Mouse (Mus musculus) forebrain, embryonic 15.5 days (tissue): ENCODE data around the gene Mgll. TPM values are rescaled to one million over a fixed set of nuclear protein-coding genes. Genes with fewer than 3 reads are reported as not detected.
A peak's percentile ranks its signal among the peaks of the same experiment; 100 is the strongest.

Experiments
- ATAC-seq: fragments of 200-750 bp; cut with Nextera tagmentation; replicated peaks from 2 replicates; pipeline ENCODE4 v1.8.0; 2017; ENCODE audit warnings: mild to moderate bottlenecking, moderate TSS enrichment, moderate library complexity
- H3K27ac ChIP-seq: fragments of 300-500 bp; sonication (generic); replicated peaks from 2 replicates; pipeline ENCODE4 v1.5.1; 2015; ENCODE audit warnings: mild to moderate bottlenecking, inconsistent platforms
- H3K27me3 ChIP-seq: fragments of 300-500 bp; sonication (generic); 2 replicates; pipeline ENCODE4 v1.6.1; 2015; ENCODE audit warnings: inconsistent platforms
- H3K36me3 ChIP-seq: fragments of 300-500 bp; sonication (generic); 2 replicates; pipeline ENCODE4 v1.6.1; 2015; ENCODE audit warnings: mild to moderate bottlenecking, inconsistent platforms
- H3K4me1 ChIP-seq: fragments of 300-500 bp; sonication (generic); 2 replicates; pipeline ENCODE4 v1.6.1; 2015; ENCODE audit warnings: inconsistent platforms
- H3K4me2 ChIP-seq: fragments of 300-500 bp; sonication (generic); replicated peaks from 2 replicates; pipeline ENCODE4 v1.6.1; 2015; ENCODE audit warnings: mild to moderate bottlenecking, inconsistent platforms
- H3K4me3 ChIP-seq: fragments of 300-500 bp; sonication (generic); 2 replicates; pipeline ENCODE4 v1.5.1; 2015; ENCODE audit warnings: mild to moderate bottlenecking, inconsistent platforms
- H3K9ac ChIP-seq: fragments of 300-500 bp; sonication (generic); replicated peaks from 2 replicates; pipeline ENCODE4 v1.6.1; 2015; ENCODE audit warnings: mild to moderate bottlenecking, inconsistent platforms
- H3K9me3 ChIP-seq: fragments of 300-500 bp; sonication (generic); 2 replicates; pipeline ENCODE4 v1.6.1; 2016; ENCODE audit warnings: inconsistent platforms
- WGBS: fragments of 180-500 bp; shearing (Covaris S2); methylation state at CpG from one replicate; pipeline ENCODE4 v1.1.7; 2015; ENCODE audit warnings: mixed read lengths; 5-methylcytosine and 5-hydroxymethylcytosine counted together
- polyA plus RNA-seq: library from polyadenylated mRNA; unstranded; fragments of >200 nt; fragmentation: Nextera tagmentation; extraction: Ambion mirVana; gene quantifications from 2 replicates; pipeline ENCODE4 v1.2.1, GENCODE M21; 2015

Gene Mgll
- polyA plus RNA-seq, 1 experiment from 2014 or later: 25.0 TPM

DNA sequence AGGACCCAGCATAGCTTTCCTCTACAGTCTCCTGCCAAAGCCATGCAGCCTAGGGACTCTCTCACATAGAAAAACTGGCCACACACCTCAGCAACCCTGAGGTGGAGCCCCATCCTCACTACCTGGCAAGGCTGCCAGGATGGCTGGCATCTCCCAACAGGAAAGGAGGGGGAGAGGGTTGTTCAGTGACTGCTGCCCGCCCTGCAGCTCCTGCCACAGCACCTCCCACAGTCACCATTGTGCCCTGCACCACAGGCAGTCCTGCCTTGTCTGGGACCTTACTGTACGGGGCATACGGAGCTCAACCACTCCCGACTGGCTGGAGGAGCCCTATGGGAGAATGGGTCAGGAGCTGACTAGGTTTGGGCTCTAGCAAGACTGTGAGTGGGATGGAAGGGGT lies 57.7 kb downstream of the Mgll start:
- Histone ChIP-seq H3K27ac (no peak overlapping the region), H3K4me3 (no peak overlapping the region), H3K27me3 (no peaks in the 10 kb centered on the region), H3K4me2 (no peak overlapping the region), H3K4me1 (peaks cover 19% of the 10 kb centered on the region), H3K9me3 (no peaks in the 10 kb centered on the region), H3K9ac (no peak overlapping the region), H3K36me3 (no peaks in the 10 kb centered on the region)
- no peak for ATAC-seq
- 47% methylated on average over 4 of the region's 4 CpGs for WGBS

DNA sequence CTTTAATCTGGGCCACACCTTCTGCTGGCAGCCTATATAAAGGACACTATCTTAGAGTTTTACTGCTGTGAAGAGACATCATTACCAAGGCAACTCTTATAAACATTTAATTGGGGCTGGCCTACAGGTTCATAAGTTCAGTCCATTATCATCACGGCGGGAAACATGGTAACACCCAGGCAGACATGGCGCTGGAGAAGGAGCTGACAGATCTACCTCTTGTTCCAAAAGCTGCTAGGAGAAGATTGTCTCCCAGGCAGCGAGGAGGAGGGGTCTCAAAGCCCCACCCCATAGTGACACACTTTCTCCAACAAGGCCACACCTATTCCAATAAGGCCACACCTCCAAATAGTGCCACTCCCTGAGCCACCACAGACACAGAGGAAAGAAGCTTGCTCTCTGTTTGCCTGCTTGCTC lies 58.8 kb downstream of the Mgll start:
- Histone ChIP-seq H3K4me3 (no peak overlapping the region), H3K27ac (no peak overlapping the region), H3K4me1 (peaks cover 29% of the 10 kb centered on the region), H3K9me3 (no peaks in the 10 kb centered on the region), H3K36me3 (no peaks in the 10 kb centered on the region), H3K4me2 (no peak overlapping the region), H3K27me3 (no peaks in the 10 kb centered on the region), H3K9ac (no peak overlapping the region)
- 54% methylated on average over 4 of the region's 4 CpGs for WGBS
- ATAC-seq: no peak

DNA sequence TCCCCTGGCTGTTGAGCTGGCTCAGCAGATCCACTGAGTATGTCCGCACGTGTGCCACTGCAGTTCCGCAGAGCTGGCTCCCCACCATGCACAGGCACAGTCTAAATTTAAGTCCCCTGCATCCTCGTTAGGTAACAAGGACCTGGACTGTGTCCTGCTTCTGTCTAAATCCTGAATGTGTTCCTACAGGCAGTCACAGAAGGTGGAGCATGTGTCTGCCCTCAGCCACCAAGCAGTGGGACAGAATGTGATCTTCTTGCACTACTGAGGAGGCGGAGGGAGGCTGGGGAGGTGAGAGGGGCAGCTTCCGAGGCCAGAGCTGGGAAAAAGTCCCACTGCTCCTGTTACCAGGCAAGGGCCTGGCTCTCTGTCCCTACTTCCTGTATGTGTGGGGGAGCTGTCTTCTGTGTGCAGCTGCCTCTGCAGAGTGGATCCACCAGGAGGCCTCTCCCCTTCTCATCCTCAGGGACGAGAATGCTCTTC lies 60.5 kb downstream of the Mgll start:
- no peak for ATAC-seq
- H3K4me2 ChIP-seq: no peak overlapping the region
- no peaks in the 10 kb centered on the region for H3K36me3 ChIP-seq
- no peaks in the 10 kb centered on the region for H3K9me3 ChIP-seq
- no peak overlapping the region for H3K4me3 ChIP-seq
- peaks cover 34% of the 10 kb centered on the region for H3K4me1 ChIP-seq
- no peak overlapping the region for H3K9ac ChIP-seq
- H3K27me3 ChIP-seq: no peaks in the 10 kb centered on the region
- 58% methylated on average over 7 of the region's 7 CpGs for WGBS
- no peak overlapping the region for H3K27ac ChIP-seq

DNA sequence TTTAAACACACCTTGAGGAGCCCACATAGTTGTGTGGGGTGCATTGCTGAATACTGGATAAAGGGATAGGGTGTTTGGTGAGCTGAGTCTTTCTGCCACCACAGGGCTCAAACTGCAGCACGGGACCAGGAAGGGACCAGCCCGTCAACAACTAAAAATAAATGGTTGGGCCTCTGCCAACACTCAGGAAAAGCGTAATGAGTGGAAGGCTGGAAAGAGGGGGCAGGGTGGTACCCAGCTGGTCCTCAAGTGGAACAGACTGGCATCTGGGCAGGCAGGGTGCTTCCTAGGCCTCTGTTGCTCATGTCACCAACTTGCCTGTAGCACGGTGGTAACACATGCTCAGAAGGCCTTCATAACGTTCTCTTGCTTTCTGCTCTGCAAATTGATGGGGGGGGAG lies 61.1 kb downstream of the Mgll start:
- no peak overlapping the region for H3K27ac ChIP-seq

GRCm38 (mm10) chr6:88785781-88786542 lies 61.8 kb downstream of the Mgll start:
- Histone ChIP-seq H3K4me3 (no peak overlapping the region), H3K27ac (no peak overlapping the region), H3K9ac (no peak overlapping the region), H3K4me2 (no peak overlapping the region), H3K27me3 (no peaks in the 10 kb centered on the region), H3K4me1 (peaks cover 37% of the 10 kb centered on the region), H3K36me3 (no peaks in the 10 kb centered on the region), H3K9me3 (no peaks in the 10 kb centered on the region)
- WGBS: 78% methylated on average over 10 of the region's 10 CpGs
- ATAC-seq: no peak

More for the DNA sequence above, 61.1 kb downstream of the Mgll start:
- H3K4me1 ChIP-seq: peaks cover 34% of the 10 kb centered on the region
- H3K36me3 ChIP-seq: no peaks in the 10 kb centered on the region
- no peaks in the 10 kb centered on the region for H3K27me3 ChIP-seq
- H3K9me3 ChIP-seq: no peaks in the 10 kb centered on the region
- 31% methylated on average over 5 of the region's 5 CpGs for WGBS
- H3K9ac ChIP-seq: no peak overlapping the region
- H3K4me3 ChIP-seq: no peak overlapping the region
- peak; percentile 57; the same call in 1 of the 2 replicates for ATAC-seq
- no peak overlapping the region for H3K4me2 ChIP-seq

- H3K4me1 ChIP-seq: peaks cover 45% of the 10 kb centered on the region
- H3K9me3 ChIP-seq: no peaks in the 10 kb centered on the region
- WGBS: 87% methylated on average over 15 of the region's 15 CpGs
- peak overlapping the region; percentile 54; the same call in 1 of the 2 replicates for H3K27ac ChIP-seq
- no peak overlapping the region for H3K4me3 ChIP-seq
- no peak for ATAC-seq
- no peaks in the 10 kb centered on the region for H3K36me3 ChIP-seq
- H3K4me2 ChIP-seq: no peak overlapping the region
- no peaks in the 10 kb centered on the region for H3K27me3 ChIP-seq
- H3K9ac ChIP-seq: no peak overlapping the region
These were observed 62.7 kb downstream of the Mgll start for GRCm38 (mm10) chr6:88786732-88787445.

- H3K9ac ChIP-seq: no peak overlapping the region
- peak overlapping the region; percentile 54; the same call in 1 of the 2 replicates for H3K27ac ChIP-seq
- no peak overlapping the region for H3K4me2 ChIP-seq
- peaks cover 51% of the 10 kb centered on the region for H3K4me1 ChIP-seq
- WGBS: 57% methylated on average over 14 of the region's 14 CpGs
- 0 out of 2 replicates have a peak, but pooled peaks have one; percentile 11 for ATAC-seq
- H3K9me3 ChIP-seq: no peaks in the 10 kb centered on the region
- H3K36me3 ChIP-seq: no peaks in the 10 kb centered on the region
- H3K4me3 ChIP-seq: no peak overlapping the region
- H3K27me3 ChIP-seq: no peaks in the 10 kb centered on the region
These were observed 63.3 kb downstream of the Mgll start for GRCm38 (mm10) chr6:88787496-88787895.

DNA sequence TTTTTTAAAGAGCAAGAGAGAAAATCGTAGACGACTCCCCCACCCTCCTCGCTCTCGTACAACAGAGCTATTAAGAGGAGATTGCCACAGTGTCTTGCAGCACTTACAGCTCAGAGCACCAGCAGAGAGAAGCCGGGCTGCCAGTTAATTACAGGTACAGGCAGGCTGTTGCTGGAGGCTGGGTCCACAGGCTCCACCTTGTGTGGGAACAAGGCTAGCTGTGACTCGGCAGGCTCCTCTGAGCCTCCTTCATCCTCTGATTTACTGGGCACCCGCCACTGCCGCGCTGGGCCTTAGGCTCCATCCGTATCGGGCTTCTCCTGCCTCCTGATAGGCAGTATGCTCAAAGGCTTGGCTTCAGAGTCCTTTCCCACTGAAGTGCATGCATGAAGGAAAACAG lies 64.0 kb downstream of the Mgll start:
- no peak for ATAC-seq
- Histone ChIP-seq H3K9me3 (no peaks in the 10 kb centered on the region), H3K9ac (no peak overlapping the region), H3K27me3 (no peaks in the 10 kb centered on the region), H3K36me3 (no peaks in the 10 kb centered on the region), H3K4me3 (no peak overlapping the region), H3K4me2 (no peak overlapping the region), H3K4me1 (peaks cover 59% of the 10 kb centered on the region), H3K27ac (peak overlapping the region; percentile 52)
- WGBS: 56% methylated on average over 11 of the region's 11 CpGs

- Histone ChIP-seq H3K36me3 (no peaks in the 10 kb centered on the region), H3K4me1 (peaks cover 62% of the 10 kb centered on the region), H3K9me3 (no peaks in the 10 kb centered on the region), H3K27ac (peak overlapping the region; percentile 37; the same call in 1 of the 2 replicates), H3K4me2 (no peak overlapping the region), H3K27me3 (no peaks in the 10 kb centered on the region), H3K4me3 (no peak overlapping the region), H3K9ac (0 out of 2 replicates have a peak overlapping the region, but pooled peaks have one; percentile 10)
- WGBS: 23% methylated on average over 9 of the region's 9 CpGs
- ATAC-seq: no peak
These were observed 67.1 kb downstream of the Mgll start for GRCm38 (mm10) chr6:88791299-88791698.

- H3K9me3 ChIP-seq: no peaks in the 10 kb centered on the region
- no peak for ATAC-seq
- 58% methylated on average over 7 of the region's 7 CpGs for WGBS
- no peaks in the 10 kb centered on the region for H3K27me3 ChIP-seq
- H3K4me1 ChIP-seq: peaks cover 56% of the 10 kb centered on the region
- no peak overlapping the region for H3K27ac ChIP-seq
- H3K4me2 ChIP-seq: no peak overlapping the region
- H3K4me3 ChIP-seq: no peak overlapping the region
- no peak overlapping the region for H3K9ac ChIP-seq
- H3K36me3 ChIP-seq: no peaks in the 10 kb centered on the region
These were observed 68.0 kb downstream of the Mgll start for GRCm38 (mm10) chr6:88792147-88792691.

- Histone ChIP-seq H3K9ac (no peak overlapping the region), H3K36me3 (no peaks in the 10 kb centered on the region), H3K4me1 (peaks cover 48% of the 10 kb centered on the region), H3K27me3 (no peaks in the 10 kb centered on the region), H3K9me3 (no peaks in the 10 kb centered on the region), H3K4me3 (no peak overlapping the region), H3K4me2 (no peak overlapping the region), H3K27ac (peak overlapping the region; percentile 20; the same call in 1 of the 2 replicates)
- 15% methylated on average over 2 of the region's 2 CpGs for WGBS
- ATAC-seq: peak; percentile 67
These were observed 69.0 kb downstream of the Mgll start for GRCm38 (mm10) chr6:88793243-88793642.

- peak overlapping the region; percentile 75 for H3K27ac ChIP-seq
- no peaks in the 10 kb centered on the region for H3K36me3 ChIP-seq
- no peak overlapping the region for H3K9ac ChIP-seq
- ATAC-seq: no peak
- peak overlapping the region; percentile 24 for H3K4me2 ChIP-seq
- 60% methylated on average over 13 of the region's 13 CpGs for WGBS
- no peak overlapping the region for H3K4me3 ChIP-seq
- peaks cover 44% of the 10 kb centered on the region for H3K4me1 ChIP-seq
- H3K9me3 ChIP-seq: no peaks in the 10 kb centered on the region
- H3K27me3 ChIP-seq: no peaks in the 10 kb centered on the region
These were observed 69.7 kb downstream of the Mgll start for GRCm38 (mm10) chr6:88793872-88794271.
